Mouse (Mus musculus): Measurements from ENCODE around the gene Mrgprh. TPM values are rescaled to one million over a fixed set of nuclear protein-coding genes. Genes with fewer than 3 reads are reported as not detected.

Gene Mrgprh
- total RNA-seq, 1 experiment from 2014 or later = not detected

DNA sequence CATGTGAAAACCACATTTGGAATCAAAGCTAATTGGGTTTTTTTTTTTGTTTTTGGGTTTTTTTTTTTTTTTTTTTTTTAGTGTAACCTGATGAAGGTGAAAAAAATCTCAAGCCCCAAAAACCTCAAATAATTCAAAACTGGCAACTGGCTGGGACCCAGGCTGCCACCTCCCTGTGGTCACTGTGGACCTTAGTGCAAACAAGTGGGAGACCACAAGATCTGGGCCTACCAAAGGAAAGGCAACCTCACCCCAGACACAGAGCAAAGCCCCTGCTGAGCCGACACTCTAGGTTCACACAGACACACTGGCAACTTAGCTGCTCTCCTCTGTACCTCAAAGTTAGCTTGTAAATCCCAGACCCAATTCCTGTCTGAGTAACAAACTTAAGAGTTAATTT lies 28.5 kb downstream of the Mrgprh start:
- peak; percentile 68 to 75 for ATAC-seq (replicated peaks in 1 of 2; ENCODE audit: insufficient read depth in 1 of 2, low FRiP score in 2 of 2, low TSS enrichment in 1 of 2, low read depth in 1 of 2, poor library complexity in 2 of 2, severe bottlenecking in 2 of 2)

- no peak for ATAC-seq (replicated peaks in 1 of 2; ENCODE audit: insufficient read depth in 1 of 2, low FRiP score in 2 of 2, low TSS enrichment in 1 of 2, low read depth in 1 of 2, poor library complexity in 2 of 2, severe bottlenecking in 2 of 2)
These were observed 30.0 kb downstream of the Mrgprh start for GRCm38 (mm10) chr17:12905810-12906209.

DNA sequence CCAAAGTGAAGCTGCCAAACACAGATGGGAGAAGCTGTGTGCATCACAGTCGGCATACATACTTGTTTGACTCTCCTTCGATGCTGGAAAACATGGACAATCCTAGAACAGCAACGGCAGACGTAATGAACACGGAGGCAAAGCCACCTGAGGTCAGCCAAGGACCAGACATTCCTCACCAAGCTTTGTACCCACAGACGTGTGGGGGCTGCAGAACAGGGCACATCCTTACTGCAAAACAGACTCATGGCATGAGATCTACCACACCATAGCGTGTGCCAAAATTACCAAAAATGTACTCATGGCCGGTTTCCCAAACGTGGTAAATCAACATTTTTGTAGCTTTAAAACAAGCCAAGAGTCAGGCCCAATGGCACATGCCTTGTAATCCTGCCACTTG lies 30.6 kb downstream of the Mrgprh start:
- ATAC-seq (replicated peaks in 1 of 2; ENCODE audit: insufficient read depth in 1 of 2, low FRiP score in 2 of 2, low TSS enrichment in 1 of 2, low read depth in 1 of 2, poor library complexity in 2 of 2, severe bottlenecking in 2 of 2) = no peak

- ATAC-seq (replicated peaks in 1 of 2; ENCODE audit: insufficient read depth in 1 of 2, low FRiP score in 2 of 2, low TSS enrichment in 1 of 2, low read depth in 1 of 2, poor library complexity in 2 of 2, severe bottlenecking in 2 of 2) = no peak
These were observed 33.8 kb downstream of the Mrgprh start, which contains the start of gene Pnldc1 for GRCm38 (mm10) chr17:12909361-12910280. Pnldc1 (minus strand) TSS chr17:12910230.

DNA sequence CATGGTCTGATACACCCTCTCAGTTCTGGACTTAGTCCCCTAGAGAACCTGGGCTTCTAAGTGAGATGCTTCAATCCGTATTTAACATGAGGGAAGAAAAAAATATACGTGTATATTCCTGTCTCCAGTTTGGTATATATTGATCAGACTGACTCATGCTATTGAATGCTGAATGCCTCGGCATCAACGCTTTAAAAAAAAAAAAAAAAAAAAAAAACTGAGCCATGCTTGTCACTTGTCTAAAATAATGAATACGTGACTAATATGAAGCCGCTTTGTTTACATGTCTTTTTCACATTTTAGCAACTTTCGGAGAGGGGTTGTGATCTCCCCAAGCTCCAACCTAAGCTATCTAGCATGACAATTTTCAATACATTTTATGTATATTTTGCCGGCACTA lies 34.6 kb downstream of the Mrgprh start:
- no peak for ATAC-seq (replicated peaks in 1 of 2; ENCODE audit: insufficient read depth in 1 of 2, low FRiP score in 2 of 2, low TSS enrichment in 1 of 2, low read depth in 1 of 2, poor library complexity in 2 of 2, severe bottlenecking in 2 of 2)

DNA sequence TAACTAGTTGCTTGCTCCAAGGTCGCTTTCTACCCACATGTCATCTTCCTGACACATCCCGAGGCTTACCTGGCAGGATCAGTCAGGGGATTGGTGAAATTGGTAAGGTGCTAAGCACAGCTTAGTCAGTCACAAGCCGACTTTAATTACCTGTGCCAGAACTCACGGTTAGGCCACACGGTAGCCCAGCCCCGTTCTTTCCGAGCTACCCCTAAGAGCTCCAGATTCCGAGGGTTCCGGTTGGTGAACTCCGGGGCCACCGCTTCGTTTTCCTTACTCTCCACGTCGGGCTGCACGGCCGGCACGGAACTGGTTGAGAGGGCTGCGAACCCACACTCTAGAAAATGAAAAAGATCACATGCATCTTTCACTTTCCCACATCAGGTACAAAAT lies 39.6 kb downstream of the Mrgprh start, which contains the start of gene Tcp1:
Tcp1 (plus strand) TSS at position 214 of the 393 bp plus-strand sequence.
- peak; percentile 5 to 12; a peak in 3 of 4 replicates for ATAC-seq (replicated peaks in 1 of 2; ENCODE audit: insufficient read depth in 1 of 2, low FRiP score in 2 of 2, low TSS enrichment in 1 of 2, low read depth in 1 of 2, poor library complexity in 2 of 2, severe bottlenecking in 2 of 2)

DNA sequence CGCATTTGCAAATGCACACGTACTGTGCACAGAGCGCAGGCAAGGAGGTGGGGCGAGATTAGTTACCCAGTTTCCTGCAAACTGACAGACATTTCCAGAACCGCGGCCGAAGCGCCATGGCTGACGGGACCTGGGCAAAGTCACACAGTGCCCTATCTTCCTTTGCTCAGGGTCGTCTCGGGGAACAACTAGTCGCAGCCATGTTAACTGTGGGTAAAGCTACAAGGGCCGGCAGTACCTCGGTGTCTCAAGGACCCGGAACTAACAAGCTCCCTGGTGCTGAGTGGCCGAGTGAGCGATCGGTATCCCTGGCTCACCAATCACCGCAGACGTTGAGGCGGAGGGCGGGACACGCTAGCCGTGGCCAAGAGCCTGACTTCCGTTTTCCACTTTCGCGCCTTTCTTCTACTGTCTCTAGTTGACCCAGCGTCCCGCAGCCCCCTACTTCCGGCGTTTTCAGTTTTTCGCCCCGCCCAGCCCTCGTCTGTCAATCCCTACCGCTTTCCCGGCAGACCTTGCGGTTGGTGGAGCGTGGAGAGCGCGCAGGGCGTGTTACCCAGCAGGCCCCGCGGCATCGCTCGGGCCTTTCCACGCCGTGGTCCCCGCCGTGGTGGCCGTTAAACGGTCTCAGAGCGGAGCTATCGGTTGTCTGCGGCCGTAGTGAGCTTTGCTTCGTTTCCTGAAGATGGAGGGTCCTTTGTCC lies 40.2 kb downstream of the Mrgprh start, which contains the start of gene Mrpl18:
Mrpl18 (minus strand) TSS at position 465 of the 703 bp plus-strand sequence.
- peak; percentile 97 to 98 for ATAC-seq (replicated peaks in 1 of 2; ENCODE audit: insufficient read depth in 1 of 2, low FRiP score in 2 of 2, low TSS enrichment in 1 of 2, low read depth in 1 of 2, poor library complexity in 2 of 2, severe bottlenecking in 2 of 2)

DNA sequence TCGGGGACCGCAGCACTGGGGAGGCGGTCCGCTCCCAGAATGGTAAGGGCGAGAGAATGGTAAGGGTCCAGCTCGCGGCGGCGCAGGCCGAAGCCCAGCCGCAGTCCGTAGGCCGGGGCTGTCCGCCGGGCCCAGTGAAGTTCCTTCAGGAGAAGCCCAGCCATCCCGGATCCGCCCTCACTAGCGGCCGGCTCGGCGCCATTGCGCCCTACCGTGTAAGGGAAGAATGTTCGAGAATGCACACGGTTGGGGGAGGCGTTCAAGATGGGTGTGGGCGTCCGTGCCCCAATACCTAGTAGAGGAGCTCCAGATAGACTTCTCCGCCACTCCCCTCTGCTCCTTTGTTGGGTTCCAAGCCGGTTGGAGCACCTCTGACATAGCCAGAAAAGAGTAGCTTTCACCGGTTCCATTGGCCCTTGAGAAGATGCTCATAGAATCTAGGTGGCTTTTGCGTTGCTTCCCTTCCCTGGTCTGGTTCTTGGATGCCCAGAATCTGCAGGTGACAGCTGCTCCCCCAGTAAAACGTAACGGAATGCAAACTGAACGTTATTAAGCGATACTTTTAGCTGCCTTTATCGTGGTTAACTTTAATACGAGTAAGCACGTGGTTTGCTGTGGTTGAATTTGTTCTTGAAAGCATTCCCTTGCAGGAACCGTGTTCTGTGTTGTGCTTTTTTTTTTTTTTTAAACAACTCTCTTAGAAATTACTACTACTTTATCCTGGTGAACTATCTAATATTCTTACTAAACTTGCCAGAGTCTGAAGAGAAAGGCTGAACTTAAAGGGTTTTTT lies 41.0 kb downstream of the Mrgprh start:
- peak in 1 of 2 experiments; percentile 36; a peak in 2 of 4 replicates for ATAC-seq (replicated peaks in 1 of 2; ENCODE audit: insufficient read depth in 1 of 2, low FRiP score in 2 of 2, low TSS enrichment in 1 of 2, low read depth in 1 of 2, poor library complexity in 2 of 2, severe bottlenecking in 2 of 2)

DNA sequence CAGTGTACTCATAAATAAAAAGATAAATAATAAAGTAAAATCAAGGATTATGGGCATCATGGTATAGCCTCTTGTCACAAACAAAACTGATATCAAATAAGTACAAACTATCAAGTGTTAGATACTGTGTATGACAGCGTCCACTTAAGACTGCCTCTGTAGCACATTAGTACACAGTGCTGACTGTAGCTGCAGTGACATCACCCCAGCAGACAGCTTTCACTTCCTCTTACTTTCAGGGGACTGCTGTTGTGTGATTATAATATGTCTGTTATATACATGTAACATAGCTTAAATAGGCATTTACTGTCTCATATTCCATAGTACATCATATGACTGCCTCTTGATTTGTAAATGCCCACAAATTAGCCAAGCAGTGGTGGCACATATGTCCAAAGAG lies 45.2 kb downstream of the Mrgprh start:
- ATAC-seq (replicated peaks in 1 of 2; ENCODE audit: insufficient read depth in 1 of 2, low FRiP score in 2 of 2, low TSS enrichment in 1 of 2, low read depth in 1 of 2, poor library complexity in 2 of 2, severe bottlenecking in 2 of 2) = no peak

DNA sequence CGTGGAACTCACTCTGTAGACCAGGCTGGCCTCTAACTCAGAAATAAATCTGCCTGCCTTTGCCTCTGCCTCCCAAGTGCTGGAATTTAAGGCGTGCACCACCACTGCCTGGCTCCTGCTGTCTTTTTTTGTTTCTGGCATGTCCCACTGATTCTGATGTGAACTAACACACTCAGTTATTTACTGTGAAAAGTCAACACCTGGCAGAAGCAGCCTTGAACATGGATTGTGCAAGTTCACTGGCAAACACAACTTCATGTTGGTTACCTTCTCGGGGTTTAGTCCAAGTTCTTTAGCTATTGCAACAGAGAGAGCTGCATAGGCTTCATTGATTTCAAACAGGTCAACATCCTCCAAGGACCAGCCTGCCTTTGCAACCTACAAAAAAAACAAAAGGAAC lies 49.2 kb downstream of the Mrgprh start:
- ATAC-seq (replicated peaks in 1 of 2; ENCODE audit: insufficient read depth in 1 of 2, low FRiP score in 2 of 2, low TSS enrichment in 1 of 2, low read depth in 1 of 2, poor library complexity in 2 of 2, severe bottlenecking in 2 of 2) = no peak

GRCm38 (mm10) chr17:12925703-12926180 lies 49.9 kb downstream of the Mrgprh start:
- ATAC-seq (replicated peaks in 1 of 2; ENCODE audit: insufficient read depth in 1 of 2, low FRiP score in 2 of 2, low TSS enrichment in 1 of 2, low read depth in 1 of 2, poor library complexity in 2 of 2, severe bottlenecking in 2 of 2) = no peak

Other genes with a start within 250 kb of the Mrgprh start
- gene Slc22a1, start 200.2 kb upstream of the Mrgprh start, total RNA-seq (2017) = not detected in 2 replicates
- 17.5 and 24.6 TPM in 2 replicates for gene Igf2r, start 106.4 kb upstream of the Mrgprh start, total RNA-seq (2017)
- not detected in 2 replicates for gene Mas1, start 7.9 kb upstream of the Mrgprh start, total RNA-seq (2017)
- not detected in 2 replicates for gene Pnldc1, start 34.2 kb downstream of the Mrgprh start, total RNA-seq (2017)
- 769 and 1,091 TPM in 2 replicates for gene Tcp1, start 39.7 kb downstream of the Mrgprh start, total RNA-seq (2017)
- gene Mrpl18, start 40.3 kb downstream of the Mrgprh start, total RNA-seq (2017) = 129 and 167 TPM in 2 replicates
- gene Acat3, start 64.6 kb downstream of the Mrgprh start, total RNA-seq (2017) = 0.44 and 1.3 TPM in 2 replicates
- gene Acat2, start 84.7 kb downstream of the Mrgprh start, total RNA-seq (2017) = 16.2 and 19.1 TPM in 2 replicates
- 271 and 460 TPM in 2 replicates for gene Wtap, start 118.1 kb downstream of the Mrgprh start, total RNA-seq (2017)
- gene Sod2, start 130.8 kb downstream of the Mrgprh start, total RNA-seq (2017) = 54.6 and 73.5 TPM in 2 replicates
- gene Gpr31b, start 176.3 kb downstream of the Mrgprh start, total RNA-seq (2017) = not detected in 2 replicates
- not detected in 2 replicates for gene Tcp10b, start 185.1 kb downstream of the Mrgprh start, total RNA-seq (2017)

Data from hematopoietic stem cell, adult 5-6 weeks (primary cell).